Mouse (Mus musculus) lung, postnatal 0 days (tissue): Measurements from ENCODE around the gene Plekha5.

Experiments used
- CTCF ChIP-seq: IDR thresholded peaks from 2 replicates; pipeline ENCODE4 v1.5.1; 2016; ENCODE audit warnings: antibody characterized with exemption, mild to moderate bottlenecking
- EP300 ChIP-seq: IDR thresholded peaks from 2 replicates; pipeline ENCODE4 v1.6.1; 2016; ENCODE audit warnings: antibody characterized with exemption, mild to moderate bottlenecking, control low read depth

GRCm38 (mm10) chr6:140622391-140623225, 198.8 kb downstream of the Plekha5 start, which contains the start of gene Aebp2:
- no peak for TF ChIP-seq CTCF
- TF ChIP-seq EP300 = no peak
